Mouse (Mus musculus) forebrain, embryonic 13.5 days (tissue): ENCODE data around the gene Dnal1. TPM values are rescaled to one million over a fixed set of nuclear protein-coding genes. Genes with fewer than 3 reads are reported as not detected.

Experiments used
- ATAC-seq: fragments of 200-750 bp; cut with Nextera tagmentation; 2 replicates; pipeline ENCODE4 v1.8.0; 2017
- H3K27ac ChIP-seq: fragments of 300-500 bp; sonication (generic); 2 replicates; pipeline ENCODE4 v1.5.1; 2015; ENCODE audit warnings: inconsistent platforms, mild to moderate bottlenecking, moderate library complexity
- H3K27me3 ChIP-seq: fragments of 300-500 bp; sonication (generic); 2 replicates; pipeline ENCODE4 v1.6.1; 2015; ENCODE audit warnings: mild to moderate bottlenecking, inconsistent platforms
- H3K36me3 ChIP-seq: fragments of 300-500 bp; sonication (generic); 2 replicates; pipeline ENCODE4 v1.6.1; 2015; ENCODE audit warnings: mild to moderate bottlenecking, inconsistent platforms; ENCODE audit not compliant: poor library complexity, severe bottlenecking
- H3K4me1 ChIP-seq: fragments of 300-500 bp; sonication (generic); 2 replicates; pipeline ENCODE4 v1.6.1; 2015; ENCODE audit warnings: inconsistent platforms
- H3K4me2 ChIP-seq: fragments of 300-500 bp; sonication (generic); 2 replicates; pipeline ENCODE4 v1.6.1; 2015; ENCODE audit warnings: inconsistent platforms, mild to moderate bottlenecking, moderate library complexity
- H3K4me3 ChIP-seq: fragments of 300-500 bp; sonication (generic); 2 replicates; pipeline ENCODE4 v1.5.1; 2015; ENCODE audit warnings: mild to moderate bottlenecking, inconsistent platforms
- H3K9ac ChIP-seq: fragments of 300-500 bp; sonication (generic); 2 replicates; pipeline ENCODE4 v1.6.1; 2015; ENCODE audit warnings: mild to moderate bottlenecking, inconsistent platforms
- H3K9me3 ChIP-seq: fragments of 300-500 bp; sonication (generic); replicated peaks from 2 replicates; pipeline ENCODE4 v1.6.1; 2016; ENCODE audit warnings: inconsistent platforms
- WGBS: fragments of 180-500 bp; shearing (Covaris S2); methylation state at CpG from one replicate; pipeline ENCODE4 v1.1.7; 2015; 5-methylcytosine and 5-hydroxymethylcytosine counted together
- polyA plus RNA-seq: library from polyadenylated mRNA; unstranded; fragments of >200 nt; fragmentation: Nextera tagmentation; extraction: Ambion mirVana; gene quantifications from 2 replicates; pipeline ENCODE4 v1.2.1, GENCODE M21; 2015

The Dnal1 gene
- polyA plus RNA-seq, 1 experiment from 2014 or later, result 11.0 TPM

DNA sequence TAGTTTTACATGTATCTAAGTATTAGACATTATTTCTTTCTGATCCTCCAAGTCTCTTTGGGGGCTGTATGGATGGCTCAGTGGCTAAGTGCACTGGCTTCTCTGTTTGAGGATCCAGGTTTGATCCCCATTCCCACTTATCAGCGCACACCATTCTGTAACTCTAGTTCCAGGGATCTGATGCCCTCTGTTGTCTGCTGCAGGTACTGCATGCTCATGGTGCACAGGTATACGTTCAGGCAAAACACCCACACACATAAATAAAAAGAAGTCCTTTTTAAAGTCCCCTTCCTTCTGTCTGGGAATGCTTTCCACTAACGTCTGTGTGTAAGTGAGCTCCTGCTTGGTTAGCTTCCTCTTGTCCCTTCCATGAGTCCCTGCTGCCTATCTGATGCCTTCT is 18.1 kb downstream of the Dnal1 start:
- peaks cover 49% of the 10 kb centered on the region for H3K36me3 ChIP-seq
- ATAC-seq, result no peak
- 59% methylated on average over 3 of the region's 3 CpGs for WGBS
- H3K9me3 ChIP-seq, result no peaks in the 10 kb centered on the region
- no peak overlapping the region for H3K9ac ChIP-seq
- no peaks in the 10 kb centered on the region for H3K4me1 ChIP-seq
- H3K4me2 ChIP-seq, result no peak overlapping the region
- H3K27ac ChIP-seq, result no peak overlapping the region
- H3K27me3 ChIP-seq, result no peaks in the 10 kb centered on the region
- no peak overlapping the region for H3K4me3 ChIP-seq

DNA sequence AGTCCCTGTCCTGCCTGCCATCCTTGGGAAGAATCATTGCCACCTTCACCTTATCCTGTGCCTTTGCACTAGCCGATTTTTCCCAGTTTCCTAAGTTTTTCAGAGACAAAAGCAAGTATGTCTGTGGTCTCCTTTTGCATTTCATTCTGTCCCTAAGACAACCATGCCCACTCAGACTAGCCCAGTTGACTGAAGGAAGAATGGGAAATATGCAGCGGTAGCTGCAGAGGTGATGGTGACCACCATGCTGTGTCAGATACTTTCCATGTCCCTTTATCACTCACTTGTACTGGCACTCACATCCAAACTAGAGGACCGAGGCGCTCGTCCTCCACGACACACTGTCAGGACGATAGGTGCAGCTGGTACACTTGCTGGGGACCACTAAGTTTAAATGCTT is 23.0 kb downstream of the Dnal1 start:
- ATAC-seq, result no peak
- WGBS, result 93% methylated on average over 7 of the region's 7 CpGs
- no peak overlapping the region for H3K27ac ChIP-seq
- H3K4me1 ChIP-seq, result no peaks in the 10 kb centered on the region
- peaks cover 42% of the 10 kb centered on the region for H3K36me3 ChIP-seq
- no peak overlapping the region for H3K4me2 ChIP-seq
- H3K9me3 ChIP-seq, result no peaks in the 10 kb centered on the region
- no peaks in the 10 kb centered on the region for H3K27me3 ChIP-seq
- no peak overlapping the region for H3K9ac ChIP-seq
- H3K4me3 ChIP-seq, result no peak overlapping the region

DNA sequence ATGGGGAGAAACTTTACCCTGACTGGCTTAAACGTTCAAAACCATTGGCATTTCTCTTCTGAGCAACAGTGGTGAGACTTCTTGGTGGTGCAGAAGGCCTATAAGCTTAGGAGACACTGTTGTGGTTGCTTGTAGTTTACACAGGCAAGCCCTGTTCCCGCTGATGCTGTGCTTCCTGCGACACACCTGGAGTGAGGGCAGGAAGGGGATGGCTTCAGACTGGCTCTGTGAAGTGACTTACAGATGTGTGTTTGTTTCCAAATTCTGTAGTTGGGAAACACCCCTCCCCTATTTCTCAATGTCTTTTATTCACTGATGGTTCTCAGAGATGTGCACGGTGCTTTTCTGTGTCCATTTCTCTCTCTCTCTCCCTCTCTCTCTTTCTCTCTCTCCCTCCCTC is 26.0 kb downstream of the Dnal1 start:
- no peaks in the 10 kb centered on the region for H3K4me1 ChIP-seq
- no peak overlapping the region for H3K9ac ChIP-seq
- peaks cover 45% of the 10 kb centered on the region for H3K36me3 ChIP-seq
- H3K27ac ChIP-seq, result no peak overlapping the region
- ATAC-seq, result no peak
- no peak overlapping the region for H3K4me3 ChIP-seq
- WGBS, result 76% methylated on average over 4 of the region's 4 CpGs
- H3K27me3 ChIP-seq, result no peaks in the 10 kb centered on the region
- H3K9me3 ChIP-seq, result no peaks in the 10 kb centered on the region
- no peak overlapping the region for H3K4me2 ChIP-seq

DNA sequence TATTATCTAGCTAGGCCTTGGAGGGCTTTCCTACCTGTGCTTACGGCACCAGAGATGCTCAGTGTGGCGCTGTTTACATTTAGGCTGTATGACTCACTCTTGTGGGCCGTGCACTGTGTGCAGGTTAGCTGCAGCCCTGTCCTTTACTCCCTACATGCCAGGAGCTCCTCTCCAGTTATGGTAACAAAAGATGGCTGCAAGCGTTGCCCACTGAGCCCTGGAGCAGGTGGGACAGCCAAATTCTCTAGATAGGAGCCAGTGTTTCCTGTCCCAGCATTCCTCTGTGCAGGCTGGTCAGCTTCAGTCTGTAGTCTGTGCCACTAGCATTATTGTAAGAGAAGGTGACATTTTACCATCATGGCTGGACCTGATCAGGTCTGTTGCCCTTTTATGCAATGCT is 27.1 kb downstream of the Dnal1 start:
- no peak for ATAC-seq
- no peaks in the 10 kb centered on the region for H3K9me3 ChIP-seq
- no peak overlapping the region for H3K4me3 ChIP-seq
- no peaks in the 10 kb centered on the region for H3K4me1 ChIP-seq
- H3K36me3 ChIP-seq, result peaks cover 34% of the 10 kb centered on the region
- H3K27me3 ChIP-seq, result no peaks in the 10 kb centered on the region
- 93% methylated on average over 4 of the region's 4 CpGs for WGBS
- H3K9ac ChIP-seq, result no peak overlapping the region
- no peak overlapping the region for H3K4me2 ChIP-seq
- H3K27ac ChIP-seq, result no peak overlapping the region

DNA sequence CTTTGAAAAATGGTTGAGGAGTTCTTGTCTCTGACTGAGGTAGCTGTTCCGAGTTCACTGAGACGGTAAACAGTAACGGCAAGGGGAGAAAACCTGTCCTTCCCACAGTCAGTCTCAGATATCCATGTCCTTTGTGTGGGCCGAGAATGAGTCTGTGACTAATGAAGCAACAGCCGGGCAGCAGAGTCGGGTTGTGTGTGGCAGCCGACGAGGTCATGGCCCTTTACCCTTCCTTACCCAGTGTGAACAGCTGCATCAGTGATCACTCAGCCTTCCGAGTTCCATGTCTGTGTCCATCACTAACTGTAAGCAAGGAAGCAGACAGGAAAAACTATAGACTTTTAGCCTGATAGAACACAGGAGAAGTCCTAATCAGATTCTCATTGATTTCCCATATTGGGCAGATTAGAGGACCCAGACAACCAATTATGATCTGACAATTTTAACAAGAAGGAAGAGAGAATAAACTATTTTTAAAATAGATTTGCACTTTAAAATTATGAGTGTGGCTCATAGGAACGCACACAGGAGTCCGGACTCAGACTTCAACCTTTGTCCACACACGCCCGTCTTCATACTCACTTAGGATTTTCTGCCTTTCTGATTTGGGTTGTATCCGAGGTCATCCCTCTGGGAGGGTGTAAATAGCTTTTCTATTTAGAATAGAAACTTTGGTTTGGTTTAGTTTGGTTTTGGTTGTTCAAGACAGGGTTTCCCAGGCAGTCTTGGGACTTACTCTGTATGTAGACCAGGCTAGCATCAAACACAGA is 28.3 kb downstream of the Dnal1 start:
- H3K27ac ChIP-seq, result no peak overlapping the region
- H3K4me1 ChIP-seq, result peaks cover 6% of the 10 kb centered on the region; the same call in 1 of the 2 replicates
- ATAC-seq, result no peak
- H3K4me2 ChIP-seq, result no peak overlapping the region
- no peaks in the 10 kb centered on the region for H3K27me3 ChIP-seq
- no peak overlapping the region for H3K9ac ChIP-seq
- no peak overlapping the region for H3K4me3 ChIP-seq
- H3K36me3 ChIP-seq, result peaks cover 22% of the 10 kb centered on the region
- 62% methylated on average over 14 of the region's 14 CpGs for WGBS
- H3K9me3 ChIP-seq, result no peaks in the 10 kb centered on the region

DNA sequence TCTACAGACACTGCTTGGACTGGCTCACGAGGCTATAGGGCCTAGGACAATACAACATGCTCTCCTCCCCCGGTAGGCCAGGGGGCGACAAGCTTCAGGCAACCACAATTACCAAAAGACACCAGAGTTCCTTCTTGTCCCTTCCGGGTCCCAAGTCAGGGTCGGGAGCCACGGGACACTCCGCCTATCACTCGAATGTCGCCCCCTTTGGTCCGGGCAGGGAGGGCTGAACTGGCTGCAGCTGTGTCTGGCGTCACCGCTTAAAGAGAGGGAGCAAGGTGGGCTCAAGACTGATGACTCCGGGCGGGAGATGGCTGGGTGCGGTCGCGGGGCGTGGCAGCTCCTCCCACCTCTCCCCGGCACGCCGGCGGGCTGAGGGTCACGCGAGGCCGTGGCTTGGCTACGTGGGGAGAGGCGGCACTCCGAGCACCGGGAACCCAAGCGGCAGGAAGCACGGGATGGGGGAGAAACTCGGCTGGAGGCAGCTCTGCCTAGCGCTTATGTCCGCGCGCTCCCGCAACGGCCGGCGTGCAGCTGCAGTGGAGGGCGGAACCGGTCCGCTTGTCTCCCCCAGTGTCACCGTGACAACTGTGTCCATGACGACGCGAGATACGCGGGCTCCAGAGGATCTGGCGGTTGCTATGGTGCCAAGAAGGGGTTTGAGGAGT is 33.9 kb downstream of the Dnal1 start, which contains the start of gene Pnma1:
Gene Pnma1 (minus strand): TSS at position 536 of the 668 bp plus-strand sequence.
- Histone ChIP-seq H3K36me3 (peaks cover 28% of the 10 kb centered on the region), H3K27me3 (no peaks in the 10 kb centered on the region), H3K4me1 (peaks cover 27% of the 10 kb centered on the region), H3K4me3 (peak within 1 kb of the TSS; percentile 60), H3K9ac (peak within 1 kb of the TSS; percentile 72), H3K27ac (peak within 1 kb of the TSS; percentile 68), H3K9me3 (no peaks in the 10 kb centered on the region), H3K4me2 (peak within 1 kb of the TSS; percentile 90)
- peak; percentile 97 for ATAC-seq
- under 1% methylated on average over 49 of the region's 50 CpGs for WGBS

DNA sequence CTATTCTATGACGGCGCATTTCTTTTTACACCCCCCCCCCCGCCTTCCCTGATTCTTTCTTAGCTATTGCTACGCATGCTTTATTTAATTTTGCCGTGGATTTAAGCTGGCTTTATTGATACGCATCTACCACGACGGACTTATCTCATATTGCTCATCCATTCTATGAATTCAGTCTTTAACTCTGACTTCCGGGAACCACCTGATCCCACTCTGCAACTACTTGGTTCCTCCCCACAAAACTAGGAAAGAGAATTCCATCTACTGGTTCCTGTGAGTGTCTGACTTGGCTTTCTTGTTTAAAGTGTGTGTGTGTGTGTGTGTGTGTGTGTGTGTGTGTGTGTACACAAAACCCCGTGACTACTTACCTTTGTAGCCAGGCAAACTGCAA is 34.5 kb downstream of the Dnal1 start:
- H3K36me3 ChIP-seq, result peaks cover 31% of the 10 kb centered on the region
- H3K27ac ChIP-seq, result peak overlapping the region; percentile 68; the same call in 1 of the 2 replicates
- ATAC-seq, result peak; percentile 56
- H3K27me3 ChIP-seq, result no peaks in the 10 kb centered on the region
- peak overlapping the region; percentile 90 for H3K4me2 ChIP-seq
- peak overlapping the region; percentile 60 for H3K4me3 ChIP-seq
- peak overlapping the region; percentile 72 for H3K9ac ChIP-seq
- H3K4me1 ChIP-seq, result peaks cover 27% of the 10 kb centered on the region
- under 1% methylated on average over 10 of the region's 10 CpGs for WGBS
- H3K9me3 ChIP-seq, result no peaks in the 10 kb centered on the region

DNA sequence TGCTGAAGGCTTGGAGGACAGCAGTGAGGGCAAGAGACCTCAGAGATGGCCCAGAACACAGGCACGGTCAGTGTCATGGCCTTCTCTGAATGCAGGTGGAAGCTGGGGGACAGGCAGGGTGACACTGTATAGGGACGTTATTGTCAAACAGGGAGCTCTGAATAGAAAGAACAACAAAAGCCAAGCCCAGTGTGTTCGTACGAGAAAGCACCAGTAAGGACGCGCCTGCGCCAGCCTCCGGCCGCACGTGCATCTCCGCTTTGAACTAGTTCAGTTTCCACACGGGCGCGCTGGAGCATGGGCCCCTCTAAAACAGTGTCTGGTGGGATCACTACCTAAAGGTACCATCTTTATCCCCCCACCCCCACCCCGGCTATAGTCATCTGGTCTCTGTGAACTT is 35.8 kb downstream of the Dnal1 start:
- 56% methylated on average over 15 of the region's 15 CpGs for WGBS
- Histone ChIP-seq H3K9ac (no peak overlapping the region), H3K36me3 (peaks cover 37% of the 10 kb centered on the region), H3K4me2 (peak overlapping the region; percentile 18; the same call in 1 of the 2 replicates), H3K9me3 (no peaks in the 10 kb centered on the region), H3K27me3 (no peaks in the 10 kb centered on the region), H3K4me3 (no peak overlapping the region), H3K27ac (peak overlapping the region; percentile 54), H3K4me1 (peaks cover 27% of the 10 kb centered on the region)
- ATAC-seq, result no peak

DNA sequence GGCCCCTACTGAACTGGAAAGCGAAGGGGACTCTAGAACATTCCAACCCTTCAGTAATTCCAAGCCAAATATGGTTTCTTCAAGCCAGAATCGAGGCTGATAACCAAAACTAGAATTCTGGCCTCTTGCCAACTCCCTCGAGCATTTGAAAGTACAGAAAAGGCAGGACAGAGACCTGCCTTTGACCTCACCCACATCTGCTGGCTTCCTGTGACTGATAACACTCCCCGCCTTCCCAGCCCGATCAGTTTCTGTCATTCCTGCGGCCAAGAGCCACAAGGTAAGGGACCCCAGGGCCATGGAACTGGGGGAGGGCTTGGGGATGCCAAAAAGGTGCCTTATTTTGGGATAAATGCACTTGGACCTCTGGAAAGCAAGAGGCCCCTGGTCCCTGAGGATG is 36.8 kb downstream of the Dnal1 start:
- ATAC-seq, result no peak
- H3K9ac ChIP-seq, result no peak overlapping the region
- WGBS, result 78% methylated on average over 6 of the region's 6 CpGs

DNA sequence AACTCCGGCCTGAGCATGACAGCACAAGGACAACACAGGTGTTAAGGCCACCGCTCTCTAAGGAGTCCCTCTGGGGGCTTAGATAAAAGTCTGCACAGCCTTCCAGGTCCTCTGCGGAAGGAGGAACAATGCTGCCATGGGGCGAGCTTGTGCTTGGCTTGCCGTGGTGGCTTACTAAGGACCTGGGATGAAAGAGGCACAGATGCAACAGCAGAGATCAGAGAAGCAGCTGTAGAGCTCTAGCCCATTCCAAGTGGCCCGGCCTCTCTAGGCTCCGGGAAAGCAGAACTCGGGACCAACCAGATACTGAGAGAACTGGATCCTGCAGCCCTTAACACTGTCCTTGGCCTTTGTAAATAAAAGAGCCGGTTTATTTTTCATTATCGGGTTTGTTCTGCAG is 37.7 kb downstream of the Dnal1 start:
- H3K4me3 ChIP-seq, result no peak overlapping the region
- H3K36me3 ChIP-seq, result peaks cover 55% of the 10 kb centered on the region
- no peak overlapping the region for H3K4me2 ChIP-seq
- no peak for ATAC-seq
- H3K4me1 ChIP-seq, result peaks cover 24% of the 10 kb centered on the region
- H3K9ac ChIP-seq, result no peak overlapping the region
- H3K9me3 ChIP-seq, result no peaks in the 10 kb centered on the region
- no peak overlapping the region; the same call in 1 of the 2 replicates for H3K27ac ChIP-seq
- WGBS, result 91% methylated on average over 10 of the region's 10 CpGs
- H3K27me3 ChIP-seq, result no peaks in the 10 kb centered on the region

More for the DNA sequence above, 36.8 kb downstream of the Dnal1 start:
- Histone ChIP-seq H3K36me3 (peaks cover 46% of the 10 kb centered on the region), H3K27me3 (no peaks in the 10 kb centered on the region), H3K9me3 (no peaks in the 10 kb centered on the region), H3K4me3 (no peak overlapping the region), H3K4me2 (no peak overlapping the region), H3K27ac (no peak overlapping the region), H3K4me1 (peaks cover 27% of the 10 kb centered on the region)

DNA sequence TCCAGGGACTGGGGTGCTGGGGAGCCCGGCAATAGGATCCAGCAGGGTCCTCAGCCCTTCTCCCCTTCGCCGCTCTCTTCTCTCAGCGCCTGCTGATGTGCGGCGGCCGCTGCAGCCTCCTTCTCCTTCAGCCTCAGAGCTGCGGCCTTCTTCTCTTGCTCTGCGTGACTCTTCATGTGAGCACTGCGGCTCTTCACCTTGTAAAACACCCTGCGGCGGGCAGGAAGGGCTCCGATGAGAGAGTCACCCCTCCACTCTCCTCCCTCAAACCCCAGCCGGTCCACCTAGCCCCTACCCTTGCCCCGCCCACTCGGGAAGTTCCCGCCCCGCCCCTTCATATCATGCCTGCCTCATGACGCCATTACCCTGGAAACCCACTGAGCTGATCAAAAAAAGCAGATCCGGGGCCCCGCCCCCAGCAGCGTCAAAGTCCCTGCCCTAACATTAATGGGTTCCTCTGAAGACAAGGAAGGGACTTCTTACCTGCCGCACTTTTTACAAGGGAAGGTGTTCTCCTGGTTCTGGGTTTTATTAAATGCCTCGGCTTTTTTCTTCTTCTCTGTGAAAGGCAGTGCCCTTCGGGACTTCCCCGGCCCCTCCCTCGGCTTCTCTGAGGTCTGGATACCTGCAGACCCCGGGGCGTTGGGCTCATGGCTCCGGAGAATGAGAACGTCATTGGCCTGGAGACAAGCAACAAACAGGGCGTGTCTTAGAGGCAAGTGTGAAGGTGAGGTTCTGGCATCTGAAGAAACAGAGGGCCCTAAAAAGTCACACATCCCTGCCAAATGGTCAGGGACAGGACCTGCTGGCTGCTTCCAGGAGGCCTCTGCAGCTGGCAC is 38.4 kb downstream of the Dnal1 start:
- no peak for ATAC-seq

DNA sequence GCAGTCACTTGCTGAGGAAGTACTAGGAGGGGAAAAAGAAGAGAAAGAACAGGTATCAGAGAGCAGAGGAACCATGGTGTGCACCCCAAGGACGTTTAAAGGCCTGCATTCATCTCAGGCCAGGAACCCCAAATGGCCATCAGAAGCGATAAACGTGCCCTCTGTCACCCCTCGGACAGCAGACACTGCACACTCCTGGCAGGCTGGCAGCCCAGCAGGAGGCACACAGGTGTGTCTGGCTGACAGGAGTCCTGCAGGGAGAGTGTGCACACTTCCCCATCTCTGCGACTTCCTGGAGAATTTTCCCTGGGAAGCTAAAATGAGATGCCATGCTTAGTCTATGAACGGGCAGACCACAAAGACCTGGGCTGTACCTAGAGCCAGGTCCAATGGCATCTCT is 39.2 kb downstream of the Dnal1 start:
- no peak overlapping the region for H3K4me2 ChIP-seq
- H3K4me1 ChIP-seq, result peaks cover 13% of the 10 kb centered on the region
- no peaks in the 10 kb centered on the region for H3K27me3 ChIP-seq
- no peaks in the 10 kb centered on the region for H3K9me3 ChIP-seq
- no peak overlapping the region for H3K9ac ChIP-seq
- no peak overlapping the region for H3K4me3 ChIP-seq
- H3K36me3 ChIP-seq, result peaks cover 68% of the 10 kb centered on the region
- no peak for ATAC-seq
- 79% methylated on average over 6 of the region's 6 CpGs for WGBS
- no peak overlapping the region for H3K27ac ChIP-seq

More for the DNA sequence above, 38.4 kb downstream of the Dnal1 start:
- no peak overlapping the region for H3K9ac ChIP-seq
- H3K9me3 ChIP-seq, result no peaks in the 10 kb centered on the region
- 74% methylated on average over 32 of the region's 32 CpGs for WGBS
- H3K36me3 ChIP-seq, result peaks cover 59% of the 10 kb centered on the region
- no peak overlapping the region for H3K4me2 ChIP-seq
- H3K4me1 ChIP-seq, result peaks cover 20% of the 10 kb centered on the region
- H3K27ac ChIP-seq, result no peak overlapping the region; the same call in 1 of the 2 replicates
- no peaks in the 10 kb centered on the region for H3K27me3 ChIP-seq
- H3K4me3 ChIP-seq, result no peak overlapping the region
